Mouse (Mus musculus) myocyte (in vitro differentiated cells): Measurements from ENCODE around the gene Csf1. TPM values are rescaled to one million over a fixed set of nuclear protein-coding genes. Genes with fewer than 3 reads are reported as not detected.

Experiments
- H3K27me3 ChIP-seq: one replicate; pipeline ENCODE4 v1.6.1; 2011; ENCODE audit not compliant: control insufficient read depth, insufficient read depth, insufficient read length
- H3K36me3 ChIP-seq: one replicate; pipeline ENCODE4 v1.6.1; 2011; ENCODE audit not compliant: control insufficient read depth, insufficient read depth
- H3K4me2 ChIP-seq: one replicate; pipeline ENCODE4 v1.6.1; 2011; ENCODE audit warnings: low read depth, control low read depth
- H3K4me3 ChIP-seq: one replicate; pipeline ENCODE4 v1.5.1; 2011; ENCODE audit warnings: mild to moderate bottlenecking, control low read depth, moderate library complexity
- H3K79me2 ChIP-seq: one replicate; pipeline ENCODE4 v1.6.1; 2011; ENCODE audit not compliant: control insufficient read depth, insufficient read depth
- H3ac ChIP-seq: one replicate; pipeline ENCODE4 v1.6.1; 2011; ENCODE audit not compliant: control insufficient read depth, insufficient read length
- CEBPB ChIP-seq: IDR thresholded peaks from 2 replicates; pipeline ENCODE4 v1.6.1; 2011; ENCODE audit warnings: mild to moderate bottlenecking, moderate library complexity; ENCODE audit not compliant: poor library complexity, insufficient read depth, severe bottlenecking
- E2F4 ChIP-seq: IDR thresholded peaks from one replicate; pipeline ENCODE4 v1.6.1; 2011; ENCODE audit warnings: mild to moderate bottlenecking, control low read depth, moderate library complexity; ENCODE audit not compliant: insufficient read depth
- MAX ChIP-seq: IDR thresholded peaks from one replicate; pipeline ENCODE4 v1.6.1; 2011; ENCODE audit warnings: low read depth, mild to moderate bottlenecking, control low read depth
- MYOD1 ChIP-seq, 3 experiments: IDR thresholded peaks; one replicate each; pipeline ENCODE4 v1.6.1; 2011; ENCODE audit warnings: control low read depth in 2 of 3, low read depth in 2 of 3, mild to moderate bottlenecking in 2 of 3, moderate library complexity in 1 of 3; ENCODE audit not compliant: insufficient read length in 2 of 3, control insufficient read depth in 1 of 3
- MYOG ChIP-seq, 3 experiments: IDR thresholded peaks; one replicate each; pipeline ENCODE4 v1.6.1; 2011; ENCODE audit warnings: control low read depth in 2 of 3, low read depth in 2 of 3, mild to moderate bottlenecking in 2 of 3; ENCODE audit not compliant: insufficient read length in 2 of 3, control insufficient read depth in 1 of 3, insufficient read depth in 1 of 3
- POLR2A ChIP-seq: IDR thresholded peaks from one replicate; pipeline ENCODE4 v1.6.1; 2011; ENCODE audit warnings: low read depth, mild to moderate bottlenecking, control low read depth, moderate library complexity; ENCODE audit not compliant: insufficient read length
- POLR2AphosphoS2 ChIP-seq: IDR thresholded peaks from one replicate; pipeline ENCODE4 v1.6.1; 2011; ENCODE audit warnings: low read depth, control low read depth; ENCODE audit not compliant: insufficient read length
- REST ChIP-seq: IDR thresholded peaks from one replicate; pipeline ENCODE4 v1.6.1; 2011; ENCODE audit warnings: mild to moderate bottlenecking, control low read depth, moderate library complexity; ENCODE audit not compliant: insufficient read depth, insufficient read length
- SRF ChIP-seq: IDR thresholded peaks from one replicate; pipeline ENCODE4 v1.6.1; 2011; ENCODE audit warnings: low read depth; ENCODE audit not compliant: control insufficient read depth, insufficient read length
- TCF12 ChIP-seq: IDR thresholded peaks from one replicate; pipeline ENCODE4 v1.6.1; 2011; ENCODE audit warnings: mild to moderate bottlenecking, control low read depth; ENCODE audit not compliant: poor library complexity, insufficient read depth, severe bottlenecking
- TCF3 ChIP-seq: IDR thresholded peaks from one replicate; pipeline ENCODE4 v1.6.1; 2011; ENCODE audit warnings: low read depth, control low read depth; ENCODE audit not compliant: insufficient read length
- USF1 ChIP-seq: IDR thresholded peaks from one replicate; pipeline ENCODE4 v1.6.1; 2011; ENCODE audit warnings: low read depth, mild to moderate bottlenecking, control low read depth, moderate library complexity
- polyA plus RNA-seq: library from polyadenylated mRNA; unstranded; fragments of >200 nt; fragmentation: generic; extraction: Trizol; gene quantifications from one replicate; pipeline ENCODE4 v1.2.1, GENCODE M21; 2012; ENCODE audit warnings: missing spikeins

Gene Csf1
- polyA plus RNA-seq, 1 experiment = 68.1 TPM

- no peak overlapping the region for H3ac ChIP-seq
- TF ChIP-seq CEBPB = no peak
- TF ChIP-seq POLR2AphosphoS2 = no peak
- no peak for TF ChIP-seq POLR2A
- TF ChIP-seq MYOD1 (IDR thresholded peaks at IDR 0.05; ENCODE audit: control insufficient read depth in 1 of 3, insufficient read length in 2 of 3, low read depth in 2 of 3) = no peak
- no peak for TF ChIP-seq TCF12
- no peak for TF ChIP-seq MYOG (IDR thresholded peaks at IDR 0.05; ENCODE audit: control insufficient read depth in 1 of 3, insufficient read depth in 1 of 3, insufficient read length in 2 of 3, low read depth in 2 of 3)
- TF ChIP-seq REST = no peak
- TF ChIP-seq E2F4 = no peak
- no peak for TF ChIP-seq TCF3
- TF ChIP-seq SRF = no peak
- no peak for TF ChIP-seq USF1
- no peak for TF ChIP-seq MAX
- H3K4me3 ChIP-seq = no peak overlapping the region
- H3K36me3 ChIP-seq = peaks cover 43% of the 10 kb centered on the region
- H3K4me2 ChIP-seq = no peak overlapping the region
- no peaks in the 10 kb centered on the region for H3K27me3 ChIP-seq
- no peaks in the 10 kb centered on the region for H3K79me2 ChIP-seq
These were observed 16.6 kb downstream of the Csf1 start for GRCm38 (mm10) chr3:107743650-107744049.

- no peaks in the 10 kb centered on the region for H3K27me3 ChIP-seq
- H3K4me2 ChIP-seq = no peak overlapping the region
- peaks cover 43% of the 10 kb centered on the region for H3K36me3 ChIP-seq
- TF ChIP-seq POLR2A = no peak
- no peak for TF ChIP-seq TCF3
- TF ChIP-seq POLR2AphosphoS2 = no peak
- no peak for TF ChIP-seq CEBPB
- no peak for TF ChIP-seq MYOD1 (IDR thresholded peaks at IDR 0.05; ENCODE audit: control insufficient read depth in 1 of 3, insufficient read length in 2 of 3, low read depth in 2 of 3)
- no peak for TF ChIP-seq MYOG (IDR thresholded peaks at IDR 0.05; ENCODE audit: control insufficient read depth in 1 of 3, insufficient read depth in 1 of 3, insufficient read length in 2 of 3, low read depth in 2 of 3)
- no peak for TF ChIP-seq REST
- no peak for TF ChIP-seq TCF12
- no peak for TF ChIP-seq MAX
- TF ChIP-seq USF1 = no peak
- TF ChIP-seq E2F4 = no peak
- TF ChIP-seq SRF = no peak
- no peaks in the 10 kb centered on the region for H3K79me2 ChIP-seq
- no peak overlapping the region for H3ac ChIP-seq
- H3K4me3 ChIP-seq = no peak overlapping the region
These were observed 17.2 kb downstream of the Csf1 start for GRCm38 (mm10) chr3:107743107-107743506.

- no peak overlapping the region for H3ac ChIP-seq
- H3K27me3 ChIP-seq = no peaks in the 10 kb centered on the region
- H3K36me3 ChIP-seq = peaks cover 35% of the 10 kb centered on the region
- no peak overlapping the region for H3K4me2 ChIP-seq
- TF ChIP-seq POLR2AphosphoS2 (peak; percentile 66), CEBPB (no peak)
- no peak overlapping the region for H3K4me3 ChIP-seq
- no peaks in the 10 kb centered on the region for H3K79me2 ChIP-seq
These were observed 18.1 kb downstream of the Csf1 start for GRCm38 (mm10) chr3:107742071-107742710.

DNA sequence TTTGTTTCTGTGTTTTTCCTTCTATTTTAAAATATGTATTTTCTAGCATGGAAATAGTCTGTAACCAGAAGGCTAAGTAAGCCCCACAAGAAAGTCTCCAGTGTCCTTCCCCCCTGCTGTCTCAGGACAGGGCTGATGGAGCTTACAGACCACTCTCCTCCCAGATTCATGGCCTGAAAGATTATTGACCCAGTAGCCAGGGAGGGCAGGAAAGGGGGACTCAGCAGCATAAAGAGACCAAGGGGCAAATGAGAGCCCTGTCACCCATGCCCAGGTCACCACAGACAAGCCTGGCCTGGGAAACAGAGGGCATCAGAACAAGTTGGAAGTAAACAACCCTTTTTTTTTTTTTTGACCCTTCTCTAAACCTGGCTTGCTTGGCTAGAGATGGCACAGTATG, 18.9 kb downstream of the Csf1 start:
- Histone ChIP-seq H3K79me2 (no peaks in the 10 kb centered on the region), H3K27me3 (no peaks in the 10 kb centered on the region), H3K4me2 (peak overlapping the region; percentile 58), H3ac (no peak overlapping the region), H3K36me3 (peaks cover 31% of the 10 kb centered on the region), H3K4me3 (no peak overlapping the region)
- TF ChIP-seq POLR2AphosphoS2 (peak; percentile 43), SRF (no peak), USF1 (no peak)

DNA sequence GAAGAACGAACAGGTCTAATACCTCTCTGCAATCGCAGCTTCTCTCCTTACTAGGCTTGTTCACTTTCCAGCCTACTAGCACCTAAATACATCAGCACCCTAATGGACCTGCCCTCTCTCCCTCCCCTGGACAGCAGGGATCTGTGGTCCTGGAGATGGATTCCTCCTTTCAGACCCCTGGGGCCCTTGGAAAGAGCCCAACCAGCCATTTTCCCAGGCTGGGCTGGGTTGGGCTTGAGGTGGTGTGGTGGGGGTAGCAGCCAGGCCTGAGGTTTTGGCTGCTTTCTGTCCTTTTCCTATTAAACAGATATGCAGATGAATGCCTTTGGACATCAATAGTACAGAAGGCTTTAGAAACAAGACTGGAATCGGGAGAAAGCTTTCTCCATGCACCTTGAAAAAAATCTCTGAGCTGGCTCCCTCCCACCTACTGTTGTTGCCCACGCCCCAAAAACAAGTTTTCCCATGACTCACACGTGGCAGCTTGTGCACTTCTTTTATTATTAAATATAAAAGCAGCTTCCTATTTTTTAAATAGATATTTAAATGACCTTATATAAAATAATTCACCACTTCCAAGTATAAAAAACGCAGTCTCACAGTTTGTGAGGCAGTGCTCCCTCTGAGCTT, 19.6 kb downstream of the Csf1 start:
- TF ChIP-seq POLR2AphosphoS2 = peak; percentile 86
- no peak for TF ChIP-seq E2F4
- H3K4me3 ChIP-seq = no peak overlapping the region
- H3K4me2 ChIP-seq = peak overlapping the region; percentile 58
- H3ac ChIP-seq = no peak overlapping the region
- no peaks in the 10 kb centered on the region for H3K27me3 ChIP-seq
- no peaks in the 10 kb centered on the region for H3K79me2 ChIP-seq
- peaks cover 25% of the 10 kb centered on the region for H3K36me3 ChIP-seq
